Mouse (Mus musculus): ENCODE measurements around the gene Catsper4. TPM values are rescaled to one million over a fixed set of nuclear protein-coding genes. Genes with fewer than 3 reads are reported as not detected.

Gene Catsper4
- polyA plus RNA-seq, 1 experiment from 2014 or later, result not detected

DNA sequence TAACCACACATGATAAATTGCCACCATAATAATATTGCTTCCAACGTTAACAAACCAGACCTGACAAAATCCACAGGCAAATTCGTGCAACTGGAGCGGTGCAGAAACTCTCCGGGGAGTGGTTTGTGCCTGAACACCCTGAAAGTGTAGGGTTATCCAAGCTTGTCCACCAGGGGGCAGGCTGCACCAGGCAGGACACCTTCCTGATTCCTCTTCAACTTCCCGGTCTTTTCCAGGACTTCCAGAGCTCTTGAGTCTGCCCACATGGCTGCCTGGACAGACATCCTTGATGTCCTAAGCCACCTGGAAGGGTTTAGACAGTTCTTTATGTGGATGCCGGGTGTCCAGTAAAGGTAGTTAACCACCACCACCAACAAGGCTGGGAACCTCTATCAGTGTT lies 36.0 kb upstream of the Catsper4 start:
- 33% methylated on average over 6 of the region's 6 CpGs for WGBS
- ATAC-seq (ENCODE audit: insufficient number of reproducible peaks, insufficient read depth, low FRiP score, low read depth), result no peak
- H3K27me3 ChIP-seq (ENCODE audit: control insufficient read depth, insufficient read depth, low read length), result no peaks in the 10 kb centered on the region
- H3K9me3 ChIP-seq (ENCODE audit: control insufficient read depth, low read length), result no peaks in the 10 kb centered on the region
- no peaks in the 10 kb centered on the region for H3K36me3 ChIP-seq (ENCODE audit: control insufficient read depth, insufficient read depth, low read length)
- peaks cover 0 to under 1% of the 10 kb centered on the region in 2 experiments; a peak in 2 of 4 replicates for H3K4me1 ChIP-seq (ENCODE audit: control insufficient read depth in 2 of 2, insufficient read depth in 2 of 2, low read length in 2 of 2)
- H3K4me2 ChIP-seq (ENCODE audit: low read length), result no peak overlapping the region
- no peak overlapping the region for H3K4me3 ChIP-seq (ENCODE audit: control insufficient read depth in 1 of 2, insufficient read depth in 1 of 2, low read depth in 1 of 2, low read length in 2 of 2)
- no peak overlapping the region for H3K9ac ChIP-seq (ENCODE audit: low read length)
- no peak overlapping the region for H3K27ac ChIP-seq (replicated peaks in 1 of 2; ENCODE audit: control insufficient read depth in 1 of 2, insufficient read depth in 1 of 2, low read depth in 2 of 2, low read length in 2 of 2)

DNA sequence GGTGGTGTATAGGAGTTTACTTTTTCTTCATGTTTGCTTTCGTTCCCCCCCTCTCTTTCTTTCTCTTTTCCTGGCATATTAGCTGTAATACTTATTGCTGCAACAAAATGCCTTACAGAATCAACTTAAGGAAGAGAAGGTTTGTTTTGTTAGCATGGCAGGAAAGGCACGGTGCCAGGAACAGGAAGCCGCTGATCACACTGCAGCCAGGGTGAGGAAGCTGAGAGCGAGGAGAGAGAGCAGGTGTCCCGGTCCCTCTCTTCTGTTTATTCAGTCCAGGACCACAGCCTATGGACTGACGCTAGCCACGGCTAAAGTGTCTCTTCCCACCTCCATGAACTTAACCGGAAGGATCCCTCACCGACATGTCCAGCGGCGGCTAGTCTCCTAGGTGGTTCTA lies 31.2 kb upstream of the Catsper4 start:
- Histone ChIP-seq H3K4me3 (ENCODE audit: control insufficient read depth in 1 of 2, insufficient read depth in 1 of 2, low read depth in 1 of 2, low read length in 2 of 2) (no peak overlapping the region), H3K9me3 (ENCODE audit: control insufficient read depth, low read length) (no peaks in the 10 kb centered on the region), H3K27me3 (ENCODE audit: control insufficient read depth, insufficient read depth, low read length) (no peaks in the 10 kb centered on the region; the same call in 1 of the 2 replicates), H3K27ac (replicated peaks in 1 of 2; ENCODE audit: control insufficient read depth in 1 of 2, insufficient read depth in 1 of 2, low read depth in 2 of 2, low read length in 2 of 2) (no peak overlapping the region), H3K9ac (ENCODE audit: low read length) (no peak overlapping the region), H3K4me2 (ENCODE audit: low read length) (no peak overlapping the region), H3K4me1 (ENCODE audit: control insufficient read depth in 2 of 2, insufficient read depth in 2 of 2, low read length in 2 of 2) (peaks cover 27 to 36% of the 10 kb centered on the region in 2 experiments), H3K36me3 (ENCODE audit: control insufficient read depth, insufficient read depth, low read length) (no peaks in the 10 kb centered on the region)
- ATAC-seq (ENCODE audit: insufficient number of reproducible peaks, insufficient read depth, low FRiP score, low read depth), result no peak
- 62% methylated on average over 11 of the region's 11 CpGs for WGBS

DNA sequence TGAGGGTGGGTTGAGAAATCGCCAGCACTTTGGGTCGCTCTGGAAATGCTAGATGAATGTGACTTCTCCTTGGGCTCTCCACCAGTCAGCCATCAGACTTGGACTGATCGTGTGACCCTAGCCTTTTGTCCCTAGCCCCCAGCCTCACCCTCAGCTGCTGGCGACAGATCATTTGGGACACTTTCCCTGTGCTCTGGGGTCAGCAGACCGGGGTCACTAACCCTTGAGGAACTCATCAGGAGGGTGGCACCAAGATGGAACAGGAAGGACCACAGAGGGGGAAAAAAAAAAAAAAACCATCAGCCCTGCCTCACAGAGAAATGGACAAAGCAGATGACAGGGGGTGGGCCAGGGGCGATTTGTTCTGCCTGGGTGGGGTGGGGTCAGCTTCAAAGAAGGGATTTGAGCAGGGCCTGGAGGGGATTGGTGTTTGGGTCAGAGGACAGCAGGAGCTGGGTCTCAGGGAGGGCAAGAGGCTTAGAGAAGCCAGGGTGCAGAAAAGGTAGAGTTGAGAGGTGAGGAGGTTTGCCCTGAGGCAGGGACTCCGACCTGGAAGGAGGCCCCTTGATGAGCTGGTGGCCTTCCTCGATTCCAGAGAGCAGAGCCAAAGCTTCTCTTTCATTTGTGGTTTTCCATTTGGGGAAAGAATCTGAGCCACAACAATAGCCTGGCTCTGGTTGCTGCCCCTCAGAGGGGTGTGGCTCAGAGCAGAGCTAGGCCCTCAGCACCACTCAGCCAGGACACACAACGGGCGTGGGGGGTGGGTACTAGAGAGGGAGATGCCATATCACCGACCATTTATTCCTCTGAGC lies 30.2 kb upstream of the Catsper4 start:
- peak overlapping the region; percentile 46 for H3K4me2 ChIP-seq (ENCODE audit: low read length)
- no peak overlapping the region for H3K4me3 ChIP-seq (ENCODE audit: control insufficient read depth in 1 of 2, insufficient read depth in 1 of 2, low read depth in 1 of 2, low read length in 2 of 2)
- H3K27me3 ChIP-seq (ENCODE audit: control insufficient read depth, insufficient read depth, low read length), result peaks cover 7% of the 10 kb centered on the region
- H3K9ac ChIP-seq (ENCODE audit: low read length), result peak overlapping the region; percentile 31
- H3K4me1 ChIP-seq (ENCODE audit: control insufficient read depth in 2 of 2, insufficient read depth in 2 of 2, low read length in 2 of 2), result peaks cover 29 to 41% of the 10 kb centered on the region in 2 experiments
- no peaks in the 10 kb centered on the region for H3K36me3 ChIP-seq (ENCODE audit: control insufficient read depth, insufficient read depth, low read length)
- peak overlapping the region in 1 of 2 experiments; percentile 59; a peak in 3 of 4 replicates for H3K27ac ChIP-seq (replicated peaks in 1 of 2; ENCODE audit: control insufficient read depth in 1 of 2, insufficient read depth in 1 of 2, low read depth in 2 of 2, low read length in 2 of 2)
- no peaks in the 10 kb centered on the region for H3K9me3 ChIP-seq (ENCODE audit: control insufficient read depth, low read length)
- WGBS, result 26% methylated on average over 11 of the region's 11 CpGs
- no peak for ATAC-seq (ENCODE audit: insufficient number of reproducible peaks, insufficient read depth, low FRiP score, low read depth)

DNA sequence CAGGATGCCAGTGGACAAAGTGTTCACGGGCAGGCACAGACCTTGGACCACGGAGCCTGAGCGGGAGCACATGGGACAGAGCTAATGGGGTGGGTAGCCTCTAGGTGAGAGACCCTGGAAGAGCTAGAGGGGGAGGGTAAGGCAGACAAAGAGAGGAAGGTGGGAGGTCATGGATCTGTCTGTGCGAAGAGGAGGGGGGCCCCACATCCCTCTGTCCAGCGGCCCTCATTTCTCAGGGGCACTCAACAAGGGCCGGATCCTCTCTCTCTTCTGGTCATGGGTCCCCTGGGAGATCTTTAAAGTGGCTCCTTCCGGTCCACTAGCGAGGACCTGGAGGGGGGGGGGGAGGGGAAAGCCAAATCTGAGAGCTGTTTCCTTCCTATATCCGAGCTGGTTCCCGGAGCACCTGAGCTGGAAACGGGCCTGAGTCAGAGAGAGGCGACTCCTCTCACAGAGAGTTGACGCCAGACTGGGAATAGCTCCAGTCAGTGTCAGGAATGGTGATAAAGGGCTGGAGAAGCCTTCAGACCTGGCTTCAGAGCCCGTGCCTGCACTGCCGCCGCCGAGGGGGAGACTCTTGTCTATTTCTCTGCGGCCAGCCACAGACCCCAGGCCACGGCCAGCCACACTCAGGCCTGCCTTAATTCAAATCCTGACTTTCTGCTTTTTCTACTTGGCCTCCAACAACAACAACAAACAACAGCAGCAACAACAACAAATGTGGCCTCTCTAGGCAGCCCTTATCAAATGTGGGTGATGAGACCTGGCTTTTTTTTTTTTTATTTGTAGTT lies 29.4 kb upstream of the Catsper4 start:
- no peak overlapping the region; a peak in 1 of 4 replicates for H3K4me3 ChIP-seq (ENCODE audit: control insufficient read depth in 1 of 2, insufficient read depth in 1 of 2, low read depth in 1 of 2, low read length in 2 of 2)
- H3K27me3 ChIP-seq (ENCODE audit: control insufficient read depth, insufficient read depth, low read length), result peaks cover 13% of the 10 kb centered on the region
- H3K9ac ChIP-seq (ENCODE audit: low read length), result peak overlapping the region; percentile 31
- H3K36me3 ChIP-seq (ENCODE audit: control insufficient read depth, insufficient read depth, low read length), result no peaks in the 10 kb centered on the region
- no peaks in the 10 kb centered on the region for H3K9me3 ChIP-seq (ENCODE audit: control insufficient read depth, low read length)
- no peak for ATAC-seq (ENCODE audit: insufficient number of reproducible peaks, insufficient read depth, low FRiP score, low read depth)
- peaks cover 36 to 48% of the 10 kb centered on the region in 2 experiments for H3K4me1 ChIP-seq (ENCODE audit: control insufficient read depth in 2 of 2, insufficient read depth in 2 of 2, low read length in 2 of 2)
- peak overlapping the region; percentile 46 for H3K4me2 ChIP-seq (ENCODE audit: low read length)
- peak overlapping the region; percentile 30 to 59 for H3K27ac ChIP-seq (replicated peaks in 1 of 2; ENCODE audit: control insufficient read depth in 1 of 2, insufficient read depth in 1 of 2, low read depth in 2 of 2, low read length in 2 of 2)
- 12% methylated on average over 19 of the region's 19 CpGs for WGBS

DNA sequence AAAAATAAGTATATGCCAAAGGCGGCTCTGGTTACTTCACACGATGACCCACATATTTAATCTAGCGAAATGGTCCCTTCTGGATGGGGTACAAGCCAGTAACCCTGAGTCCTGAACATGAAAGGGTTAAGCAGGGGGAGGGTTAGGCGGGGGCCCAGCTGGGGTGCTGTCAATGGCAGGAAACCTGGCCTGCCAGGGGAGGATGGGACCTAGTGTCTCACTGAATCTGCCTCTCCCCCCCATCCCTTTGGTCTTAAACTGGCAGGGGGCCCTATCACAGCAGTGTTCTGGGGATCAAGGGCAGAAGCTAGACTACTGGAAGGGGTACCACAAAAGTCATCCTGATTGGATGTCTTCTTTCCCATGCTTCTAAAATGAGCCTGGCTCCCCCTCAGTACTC lies 28.7 kb upstream of the Catsper4 start:
- H3K4me3 ChIP-seq (ENCODE audit: control insufficient read depth in 1 of 2, insufficient read depth in 1 of 2, low read depth in 1 of 2, low read length in 2 of 2), result no peak overlapping the region
- no peaks in the 10 kb centered on the region for H3K9me3 ChIP-seq (ENCODE audit: control insufficient read depth, low read length)
- H3K36me3 ChIP-seq (ENCODE audit: control insufficient read depth, insufficient read depth, low read length), result no peaks in the 10 kb centered on the region
- peaks cover 14% of the 10 kb centered on the region for H3K27me3 ChIP-seq (ENCODE audit: control insufficient read depth, insufficient read depth, low read length)
- H3K4me1 ChIP-seq (ENCODE audit: control insufficient read depth in 2 of 2, insufficient read depth in 2 of 2, low read length in 2 of 2), result peaks cover 41 to 55% of the 10 kb centered on the region in 2 experiments
- no peak for ATAC-seq (ENCODE audit: insufficient number of reproducible peaks, insufficient read depth, low FRiP score, low read depth)
- WGBS, result 47% methylated on average over 4 of the region's 4 CpGs
- 0 out of 2 replicates have a peak overlapping the region, but pooled peaks have one; percentile 31 for H3K9ac ChIP-seq (ENCODE audit: low read length)
- H3K27ac ChIP-seq (replicated peaks in 1 of 2; ENCODE audit: control insufficient read depth in 1 of 2, insufficient read depth in 1 of 2, low read depth in 2 of 2, low read length in 2 of 2), result peak overlapping the region; percentile 30 to 59; a peak in 2 of 4 replicates
- H3K4me2 ChIP-seq (ENCODE audit: low read length), result peak overlapping the region; percentile 46; the same call in 1 of the 2 replicates

DNA sequence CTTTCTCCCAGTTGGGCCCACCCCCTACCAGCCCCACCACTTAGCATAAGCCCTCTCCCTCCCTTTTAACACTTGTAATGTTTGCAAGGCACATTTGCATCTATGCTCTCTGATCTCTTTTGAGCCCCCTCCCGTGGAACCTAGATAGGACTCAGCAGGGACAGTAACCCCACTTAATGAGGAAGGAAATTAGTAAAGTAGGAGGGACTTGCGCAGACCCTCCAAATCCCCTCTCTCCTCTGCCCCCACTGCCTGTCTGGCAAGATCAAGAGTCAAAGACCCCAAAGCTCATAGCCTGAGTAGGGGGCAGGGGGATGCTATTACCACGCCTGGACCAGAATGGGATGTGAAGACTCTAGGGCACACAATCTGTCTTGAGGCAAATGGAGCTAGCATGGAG lies 27.7 kb upstream of the Catsper4 start:
- peaks cover 49 to 63% of the 10 kb centered on the region in 2 experiments for H3K4me1 ChIP-seq (ENCODE audit: control insufficient read depth in 2 of 2, insufficient read depth in 2 of 2, low read length in 2 of 2)
- 62% methylated on average over 3 of the region's 3 CpGs for WGBS
- peaks cover 19% of the 10 kb centered on the region for H3K27me3 ChIP-seq (ENCODE audit: control insufficient read depth, insufficient read depth, low read length)
- H3K4me2 ChIP-seq (ENCODE audit: low read length), result no peak overlapping the region
- no peak overlapping the region for H3K4me3 ChIP-seq (ENCODE audit: control insufficient read depth in 1 of 2, insufficient read depth in 1 of 2, low read depth in 1 of 2, low read length in 2 of 2)
- ATAC-seq (ENCODE audit: insufficient number of reproducible peaks, insufficient read depth, low FRiP score, low read depth), result no peak
- no peaks in the 10 kb centered on the region for H3K36me3 ChIP-seq (ENCODE audit: control insufficient read depth, insufficient read depth, low read length)
- no peaks in the 10 kb centered on the region for H3K9me3 ChIP-seq (ENCODE audit: control insufficient read depth, low read length)
- no peak overlapping the region for H3K9ac ChIP-seq (ENCODE audit: low read length)
- H3K27ac ChIP-seq (replicated peaks in 1 of 2; ENCODE audit: control insufficient read depth in 1 of 2, insufficient read depth in 1 of 2, low read depth in 2 of 2, low read length in 2 of 2), result no peak overlapping the region

DNA sequence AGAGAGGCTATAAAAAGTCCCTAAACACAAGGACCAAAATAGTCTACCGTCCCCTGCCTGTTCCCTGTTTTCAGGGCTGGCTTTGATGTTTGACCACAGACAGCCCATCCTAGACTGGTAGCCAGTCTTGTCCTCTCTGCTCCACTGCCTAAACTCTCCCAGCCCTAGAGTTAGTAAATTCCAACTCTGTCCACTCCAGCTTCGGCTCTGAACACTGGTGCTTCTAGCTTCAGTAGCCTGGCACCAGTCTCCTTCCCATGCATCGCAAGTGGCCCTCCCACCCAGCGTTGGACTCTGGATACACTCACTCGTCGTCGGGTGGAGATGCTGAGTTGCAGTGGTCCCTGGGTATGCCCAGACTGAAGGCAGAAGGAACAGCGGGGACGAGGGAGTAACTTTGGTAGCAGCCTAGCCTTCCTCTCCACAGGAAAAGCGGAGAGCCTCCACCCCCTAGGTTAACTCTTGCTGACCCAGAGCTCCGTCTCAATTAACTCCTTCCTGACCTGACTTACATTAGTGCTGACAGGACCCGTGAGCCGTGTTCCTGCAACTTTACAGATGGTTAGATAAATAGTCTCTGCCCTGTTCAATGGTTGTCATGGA lies 26.6 kb upstream of the Catsper4 start, which contains the start of gene Grrp1:
Gene Grrp1 (minus strand): TSS at position 385 of the 603 bp plus-strand sequence.
- H3K4me1 ChIP-seq (ENCODE audit: control insufficient read depth in 2 of 2, insufficient read depth in 2 of 2, low read length in 2 of 2), result peaks cover 50 to 63% of the 10 kb centered on the region in 2 experiments
- H3K4me2 ChIP-seq (ENCODE audit: low read length), result peak within 1 kb of the TSS; percentile 88
- no peaks in the 10 kb centered on the region for H3K36me3 ChIP-seq (ENCODE audit: control insufficient read depth, insufficient read depth, low read length)
- peaks cover 19% of the 10 kb centered on the region for H3K27me3 ChIP-seq (ENCODE audit: control insufficient read depth, insufficient read depth, low read length)
- H3K9ac ChIP-seq (ENCODE audit: low read length), result peak within 1 kb of the TSS; percentile 64
- ATAC-seq (ENCODE audit: insufficient number of reproducible peaks, insufficient read depth, low FRiP score, low read depth), result no peak
- 4% methylated on average over 13 of the region's 13 CpGs for WGBS
- peak within 1 kb of the TSS; percentile 52 to 70 for H3K27ac ChIP-seq (replicated peaks in 1 of 2; ENCODE audit: control insufficient read depth in 1 of 2, insufficient read depth in 1 of 2, low read depth in 2 of 2, low read length in 2 of 2)
- H3K9me3 ChIP-seq (ENCODE audit: control insufficient read depth, low read length), result no peaks in the 10 kb centered on the region
- H3K4me3 ChIP-seq (ENCODE audit: control insufficient read depth in 1 of 2, insufficient read depth in 1 of 2, low read depth in 1 of 2, low read length in 2 of 2), result peak within 1 kb of the TSS; percentile 48 to 49
